Mouse (Mus musculus): ENCODE data around the gene Adprhl1. TPM values are rescaled to one million over a fixed set of nuclear protein-coding genes. Genes with fewer than 3 reads are reported as not detected.

The Adprhl1 gene
- 0.85 and 1.1 TPM in 2 replicates for polyA plus RNA-seq (2015; fragmentation: Nextera tagmentation; extraction: Ambion mirVana)

DNA sequence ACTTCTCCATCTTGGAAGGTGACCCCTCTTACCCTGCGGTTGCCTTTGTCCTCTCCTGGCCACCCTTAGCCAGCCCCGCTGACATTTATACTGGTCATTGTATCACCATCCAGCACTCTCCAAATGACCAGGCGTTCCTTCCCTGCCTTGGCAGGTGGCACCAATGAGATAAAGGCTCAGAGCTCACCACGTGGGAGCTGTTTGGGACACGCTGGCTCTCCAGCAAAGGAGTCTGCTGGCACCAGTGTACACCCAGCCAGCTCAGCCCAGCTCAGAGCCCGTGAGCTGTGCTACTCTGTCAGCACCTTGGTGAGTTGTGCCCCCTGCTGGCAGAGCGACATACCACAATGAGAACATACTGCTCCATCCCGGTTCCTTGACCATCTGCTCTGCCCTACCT lies at the start of gene Adprhl1:
Gene Adprhl1 (minus strand): TSS at position 144 of the 400 bp plus-strand sequence.
- Histone ChIP-seq H3K27ac (replicated peaks) (no peak within 1 kb of the TSS), H3K27me3 (no peaks in the 10 kb centered on the region), H3K9me3 (replicated peaks) (no peaks in the 10 kb centered on the region), H3K36me3 (replicated peaks) (peaks cover 18% of the 10 kb centered on the region), H3K4me3 (replicated peaks) (no peak within 1 kb of the TSS), H3K4me1 (replicated peaks) (no peaks in the 10 kb centered on the region), H3K9ac (no peak within 1 kb of the TSS), H3K4me2 (no peak within 1 kb of the TSS)
- ATAC-seq (ENCODE audit: insufficient read depth): peak; percentile 51; the same call in 1 of the 2 replicates
- WGBS (ENCODE audit: insufficient replicate concordance): 28% methylated on average over 8 of the region's 8 CpGs

DNA sequence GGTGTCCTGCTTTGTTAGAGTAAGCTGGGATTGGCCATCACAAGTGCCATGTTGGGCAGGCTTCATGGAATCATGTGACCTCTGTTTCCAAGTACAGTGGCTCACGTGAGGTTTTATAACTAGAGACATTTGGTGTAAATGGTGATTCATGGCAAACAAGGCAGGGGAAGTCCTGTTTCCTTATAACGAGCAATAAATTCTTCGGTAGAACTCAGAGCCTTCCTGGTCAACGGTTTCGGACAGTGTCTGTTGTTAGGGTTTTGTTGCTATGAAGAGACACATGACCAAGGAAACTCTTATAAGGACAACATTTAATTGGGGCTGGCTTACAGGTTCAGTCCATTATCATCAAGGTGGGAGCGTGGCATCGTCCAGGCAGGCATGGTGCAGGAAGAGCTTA lies 47.1 kb upstream of the Adprhl1 start:
- Histone ChIP-seq H3K36me3 (replicated peaks) (peaks cover 40% of the 10 kb centered on the region), H3K27me3 (no peaks in the 10 kb centered on the region), H3K4me3 (replicated peaks) (no peak overlapping the region), H3K9ac (no peak overlapping the region), H3K9me3 (replicated peaks) (no peaks in the 10 kb centered on the region), H3K4me2 (no peak overlapping the region), H3K4me1 (replicated peaks) (no peaks in the 10 kb centered on the region), H3K27ac (replicated peaks) (no peak overlapping the region)
- ATAC-seq (ENCODE audit: insufficient read depth): no peak
- WGBS (ENCODE audit: insufficient replicate concordance): 81% methylated on average over 7 of the region's 7 CpGs

DNA sequence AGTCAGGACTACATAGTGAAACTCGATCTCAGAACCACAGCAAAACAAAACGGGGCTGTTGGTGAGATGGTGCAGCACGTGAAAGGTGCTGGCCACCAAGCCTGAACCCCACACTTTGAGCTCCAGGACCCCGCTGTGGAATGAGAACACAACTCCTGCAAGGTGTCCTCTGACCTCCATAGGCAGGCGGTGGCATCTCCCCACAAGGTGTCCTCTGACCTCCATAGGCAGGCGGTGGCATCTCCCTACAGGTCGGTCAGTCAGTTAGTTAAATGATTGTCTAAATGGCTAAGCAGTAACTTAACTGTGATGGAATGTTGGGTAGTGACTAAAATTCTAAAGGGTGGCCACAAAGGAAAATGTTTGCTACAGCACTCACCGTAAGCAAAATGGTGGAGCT lies 45.6 kb upstream of the Adprhl1 start:
- Histone ChIP-seq H3K27me3 (no peaks in the 10 kb centered on the region), H3K36me3 (replicated peaks) (peaks cover 46% of the 10 kb centered on the region), H3K27ac (replicated peaks) (no peak overlapping the region), H3K4me1 (replicated peaks) (no peaks in the 10 kb centered on the region), H3K9me3 (replicated peaks) (no peaks in the 10 kb centered on the region), H3K4me3 (replicated peaks) (no peak overlapping the region), H3K4me2 (no peak overlapping the region), H3K9ac (no peak overlapping the region)
- WGBS (ENCODE audit: insufficient replicate concordance): 79% methylated on average over 8 of the region's 8 CpGs
- no peak for ATAC-seq (ENCODE audit: insufficient read depth)

DNA sequence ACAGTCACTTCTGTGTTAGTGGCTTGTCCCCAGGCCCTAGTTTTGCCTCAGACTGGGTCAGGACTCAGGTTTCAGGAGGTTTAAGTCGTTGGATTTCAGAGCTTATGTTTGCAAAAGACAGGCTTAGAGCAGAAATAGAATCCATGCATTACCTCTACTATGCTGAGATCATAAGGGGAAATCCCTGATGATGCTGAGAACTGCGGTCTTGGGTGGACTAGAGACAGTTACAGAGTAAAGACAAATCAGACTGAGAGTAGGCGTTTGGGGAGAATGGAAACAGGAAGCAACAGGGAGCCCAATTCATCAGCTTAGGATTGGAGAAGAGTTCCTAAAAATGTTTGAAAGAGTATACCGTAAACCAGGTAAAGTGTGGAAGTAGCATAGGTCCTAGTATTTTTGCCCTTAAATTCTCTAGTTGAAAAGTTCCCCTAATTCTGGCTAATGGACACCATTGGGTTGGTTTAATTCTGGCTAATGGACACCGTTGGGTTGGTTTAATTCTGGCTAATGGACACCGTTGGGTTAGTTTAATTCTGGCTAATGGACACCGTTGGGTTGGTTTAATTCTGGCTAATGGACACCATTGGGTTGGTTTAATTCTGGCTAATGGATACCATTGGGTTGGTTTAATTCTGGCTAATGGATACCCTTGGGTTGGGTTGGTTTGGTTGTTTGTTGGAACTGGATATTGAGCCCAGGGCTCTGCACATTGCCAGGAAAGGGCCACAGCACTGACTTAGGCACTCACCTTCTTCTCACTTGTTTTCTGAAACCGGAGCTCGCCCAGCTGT lies 39.9 kb upstream of the Adprhl1 start:
- Histone ChIP-seq H3K36me3 (replicated peaks) (peaks cover 37% of the 10 kb centered on the region), H3K27ac (replicated peaks) (no peak overlapping the region), H3K4me2 (no peak overlapping the region), H3K4me3 (replicated peaks) (no peak overlapping the region), H3K9me3 (replicated peaks) (no peaks in the 10 kb centered on the region), H3K9ac (no peak overlapping the region), H3K27me3 (no peaks in the 10 kb centered on the region), H3K4me1 (replicated peaks) (peaks cover 14% of the 10 kb centered on the region)
- ATAC-seq (ENCODE audit: insufficient read depth): no peak
- WGBS (ENCODE audit: insufficient replicate concordance): 81% methylated on average over 9 of the region's 9 CpGs

DNA sequence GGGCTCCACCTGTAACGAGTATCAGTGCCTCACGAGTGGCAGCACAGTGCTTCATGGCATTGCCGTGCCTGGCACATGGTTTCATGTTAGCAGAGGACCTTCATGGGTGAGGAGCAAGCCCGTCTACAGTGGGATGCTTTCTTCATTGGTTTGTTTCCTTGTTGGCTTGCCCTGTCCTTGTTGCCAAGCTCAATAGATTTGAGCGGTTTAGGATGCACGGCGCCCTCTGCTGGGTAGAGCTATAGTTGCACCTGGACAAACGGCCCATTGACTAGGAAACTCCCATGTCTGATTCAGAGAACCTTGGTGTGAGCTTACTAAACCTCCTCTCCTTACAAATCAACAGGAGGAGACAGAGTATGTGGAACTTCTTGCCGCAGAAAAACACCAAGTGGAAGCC lies 38.4 kb upstream of the Adprhl1 start:
- Histone ChIP-seq H3K9me3 (replicated peaks) (no peaks in the 10 kb centered on the region), H3K4me1 (replicated peaks) (peaks cover 24% of the 10 kb centered on the region), H3K27me3 (no peaks in the 10 kb centered on the region), H3K27ac (replicated peaks) (no peak overlapping the region), H3K36me3 (replicated peaks) (peaks cover 35% of the 10 kb centered on the region), H3K9ac (no peak overlapping the region), H3K4me2 (no peak overlapping the region), H3K4me3 (replicated peaks) (no peak overlapping the region)
- ATAC-seq (ENCODE audit: insufficient read depth): no peak
- WGBS (ENCODE audit: insufficient replicate concordance): 26% methylated on average over 9 of the region's 9 CpGs

DNA sequence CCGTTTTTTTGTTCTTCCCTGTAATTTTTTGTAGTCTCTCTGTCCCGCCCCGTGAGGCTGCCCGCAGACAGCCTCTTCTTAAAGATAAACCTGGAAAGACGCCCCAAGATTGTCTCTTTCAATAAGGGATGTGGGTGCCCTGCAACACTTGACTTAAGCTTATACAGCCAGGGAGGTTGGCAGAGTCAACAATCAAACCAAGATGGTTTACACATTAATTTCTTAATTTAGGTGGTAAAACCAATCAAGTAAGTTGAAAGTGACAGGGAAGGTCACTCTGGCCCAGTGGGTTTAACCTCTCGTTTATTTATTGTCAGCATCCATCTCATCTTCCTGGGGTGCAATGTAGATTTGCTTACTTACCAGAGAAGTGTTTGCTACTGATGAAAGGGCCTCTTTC lies 34.7 kb upstream of the Adprhl1 start:
- H3K4me2 ChIP-seq: peak overlapping the region; percentile 91
- peak overlapping the region; percentile 92 for H3K9ac ChIP-seq
- H3K27ac ChIP-seq (replicated peaks): peak overlapping the region; percentile 100; the same call in 1 of the 2 replicates
- no peaks in the 10 kb centered on the region for H3K9me3 ChIP-seq (replicated peaks)
- 0 out of 2 replicates have a peak, but pooled peaks cover 9% of the 10 kb centered on the region for H3K36me3 ChIP-seq (replicated peaks)
- H3K27me3 ChIP-seq: no peaks in the 10 kb centered on the region
- ATAC-seq (ENCODE audit: insufficient read depth): no peak
- peak overlapping the region; percentile 88 for H3K4me3 ChIP-seq (replicated peaks)
- WGBS (ENCODE audit: insufficient replicate concordance): 5% methylated on average over 6 of the region's 6 CpGs
- peaks cover 38% of the 10 kb centered on the region for H3K4me1 ChIP-seq (replicated peaks)

DNA sequence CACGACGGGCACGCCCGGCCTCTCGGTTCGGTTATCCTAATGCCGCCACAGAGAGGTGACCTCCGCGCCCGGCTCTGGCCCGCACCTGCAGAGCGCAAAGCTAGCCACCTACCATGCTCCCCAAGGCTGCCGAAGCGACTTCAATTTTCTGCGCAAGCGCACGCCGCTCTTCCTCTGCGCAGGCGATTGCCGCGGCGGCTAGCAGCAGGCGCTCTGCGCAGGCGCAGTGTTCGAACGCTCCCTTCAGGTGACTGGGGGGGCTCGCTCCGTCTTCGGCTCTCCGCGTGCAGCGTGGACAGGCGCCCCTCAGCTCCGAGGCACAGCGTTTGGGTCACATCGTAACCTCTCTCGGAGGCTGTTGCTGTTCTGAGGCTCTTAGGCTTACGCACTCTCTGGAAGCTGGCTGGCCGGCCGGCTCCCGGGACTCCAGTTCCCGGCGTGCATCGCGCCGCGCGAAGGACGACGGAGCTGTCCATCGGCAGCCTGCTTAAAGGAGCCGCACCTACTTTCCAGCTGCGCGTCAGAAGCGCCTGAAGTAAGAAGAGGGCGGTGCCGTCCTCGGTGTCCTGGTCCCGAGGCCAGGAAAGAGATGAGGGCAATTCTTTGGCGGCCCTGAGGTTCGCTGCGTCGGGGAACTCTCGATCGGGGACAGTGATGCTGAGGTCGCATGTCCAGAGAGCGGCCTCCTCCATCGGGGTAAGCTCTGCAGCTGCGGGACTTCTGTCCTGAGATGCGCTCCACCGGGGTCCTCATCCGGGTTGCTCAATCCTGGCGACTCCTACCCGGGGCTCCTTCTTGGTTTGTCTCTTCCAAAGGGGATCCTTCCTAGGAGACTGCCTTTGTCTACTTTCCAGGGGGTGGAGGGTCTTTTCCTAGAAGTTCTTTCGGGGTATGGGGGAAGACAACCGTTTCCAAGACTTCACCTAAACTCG lies 34.0 kb upstream of the Adprhl1 start, which contains the start of the genes Dcun1d2 and Tmco3:
Gene Dcun1d2 (minus strand): TSS at position 440 of the 932 bp plus-strand sequence.
Gene Tmco3 (plus strand): TSS at position 499 of the 932 bp plus-strand sequence.
- WGBS (ENCODE audit: insufficient replicate concordance): under 1% methylated on average over 79 of the region's 79 CpGs

DNA sequence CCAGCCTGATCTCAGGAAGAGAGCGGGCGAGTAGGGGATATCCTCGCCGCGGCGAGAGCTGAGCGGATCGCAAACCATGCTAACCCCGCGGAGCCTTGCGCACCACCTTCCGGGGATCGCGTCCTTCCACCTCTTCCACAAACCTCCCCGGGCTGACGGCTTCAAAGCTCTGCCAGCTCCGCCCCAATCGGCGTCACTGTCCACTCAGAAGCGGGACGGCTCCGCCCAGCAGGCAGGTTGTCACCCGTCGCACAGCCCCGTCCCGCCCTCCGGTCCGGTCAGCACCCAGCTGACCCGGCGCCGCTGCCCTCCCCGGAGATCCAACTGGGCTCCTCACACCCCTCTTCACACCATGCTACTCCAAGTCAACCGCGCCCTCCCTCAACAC lies 33.3 kb upstream of the Adprhl1 start:
- Histone ChIP-seq H3K27me3 (no peaks in the 10 kb centered on the region), H3K4me2 (peak overlapping the region; percentile 91), H3K27ac (replicated peaks) (peak overlapping the region; percentile 100), H3K9me3 (replicated peaks) (no peaks in the 10 kb centered on the region), H3K36me3 (replicated peaks) (no peaks in the 10 kb centered on the region), H3K9ac (peak overlapping the region; percentile 92), H3K4me3 (replicated peaks) (peak overlapping the region; percentile 88), H3K4me1 (replicated peaks) (peaks cover 41% of the 10 kb centered on the region)
- peak; percentile 86 for ATAC-seq (ENCODE audit: insufficient read depth)
- under 1% methylated on average over 34 of the region's 34 CpGs for WGBS (ENCODE audit: insufficient replicate concordance)

More for the DNA sequence above, 34.0 kb upstream of the Adprhl1 start, which contains the start of the genes Dcun1d2 and Tmco3:
- Histone ChIP-seq H3K4me2 (peak within 1 kb of the TSS; percentile 91), H3K4me3 (replicated peaks) (peak within 1 kb of the TSS; percentile 88), H3K27ac (replicated peaks) (peak within 1 kb of the TSS; percentile 100), H3K9ac (peak within 1 kb of the TSS; percentile 92), H3K4me1 (replicated peaks) (peaks cover 38% of the 10 kb centered on the region), H3K9me3 (replicated peaks) (no peaks in the 10 kb centered on the region), H3K27me3 (no peaks in the 10 kb centered on the region), H3K36me3 (replicated peaks) (0 out of 2 replicates have a peak, but pooled peaks cover 5% of the 10 kb centered on the region)
- peak; percentile 89 for ATAC-seq (ENCODE audit: insufficient read depth)

DNA sequence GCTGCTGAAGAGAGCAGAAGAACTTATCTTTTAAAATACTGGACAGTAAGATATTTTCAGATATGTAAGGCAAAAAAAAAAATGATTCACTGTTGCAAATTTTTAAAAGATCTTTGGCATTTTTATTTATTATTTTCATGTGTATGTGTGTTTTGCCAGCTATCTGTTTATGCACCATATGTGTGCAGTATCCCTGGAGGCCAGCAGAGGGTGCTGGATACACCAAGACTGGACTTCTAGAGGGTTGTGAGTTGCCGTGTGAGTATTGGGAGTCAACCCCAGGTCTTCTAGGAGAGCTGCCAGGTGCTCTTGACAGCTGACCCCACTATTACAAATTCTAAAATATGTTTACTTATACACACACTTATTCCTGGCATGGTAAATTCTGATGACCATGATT lies 29.2 kb upstream of the Adprhl1 start:
- Histone ChIP-seq H3K9me3 (replicated peaks) (no peaks in the 10 kb centered on the region), H3K27ac (replicated peaks) (no peak overlapping the region), H3K9ac (no peak overlapping the region), H3K36me3 (replicated peaks) (no peaks in the 10 kb centered on the region), H3K27me3 (no peaks in the 10 kb centered on the region), H3K4me3 (replicated peaks) (no peak overlapping the region), H3K4me1 (replicated peaks) (peaks cover 21% of the 10 kb centered on the region), H3K4me2 (no peak overlapping the region)
- 79% methylated on average over 1 of the region's 1 CpGs for WGBS (ENCODE audit: insufficient replicate concordance)
- no peak for ATAC-seq (ENCODE audit: insufficient read depth)

DNA sequence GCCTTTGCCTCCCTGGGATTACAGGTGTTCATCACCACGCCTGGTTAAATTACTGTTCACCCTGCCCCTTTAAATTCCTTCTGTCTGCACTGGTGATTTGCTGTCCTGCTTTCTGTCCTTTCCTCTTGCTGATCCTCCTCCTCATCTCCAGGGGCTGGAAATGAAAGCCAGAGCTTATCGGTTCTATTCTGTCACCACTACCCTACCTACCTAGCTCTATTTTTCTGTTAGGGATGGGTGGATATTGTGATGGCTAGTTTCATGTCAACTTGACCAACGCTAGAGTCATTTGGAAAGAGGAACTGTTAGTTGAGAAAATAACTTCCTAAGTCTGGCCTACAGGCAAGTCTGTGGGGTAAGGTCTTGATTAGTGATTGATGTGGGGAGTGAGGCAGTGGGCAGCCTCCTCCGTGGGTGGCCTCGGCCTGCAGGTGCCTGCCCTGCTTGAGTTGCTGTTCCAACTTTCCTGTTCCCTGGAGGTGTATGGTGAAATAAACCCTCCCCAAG lies 23.0 kb upstream of the Adprhl1 start:
- no peaks in the 10 kb centered on the region for H3K4me1 ChIP-seq (replicated peaks)
- no peak overlapping the region for H3K27ac ChIP-seq (replicated peaks)
- ATAC-seq (ENCODE audit: insufficient read depth): no peak
- no peak overlapping the region for H3K4me3 ChIP-seq (replicated peaks)
- H3K9me3 ChIP-seq (replicated peaks): no peaks in the 10 kb centered on the region
- H3K9ac ChIP-seq: no peak overlapping the region
- 53% methylated on average over 5 of the region's 5 CpGs for WGBS (ENCODE audit: insufficient replicate concordance)
- no peaks in the 10 kb centered on the region for H3K36me3 ChIP-seq (replicated peaks)
- H3K4me2 ChIP-seq: no peak overlapping the region
- H3K27me3 ChIP-seq: no peaks in the 10 kb centered on the region

DNA sequence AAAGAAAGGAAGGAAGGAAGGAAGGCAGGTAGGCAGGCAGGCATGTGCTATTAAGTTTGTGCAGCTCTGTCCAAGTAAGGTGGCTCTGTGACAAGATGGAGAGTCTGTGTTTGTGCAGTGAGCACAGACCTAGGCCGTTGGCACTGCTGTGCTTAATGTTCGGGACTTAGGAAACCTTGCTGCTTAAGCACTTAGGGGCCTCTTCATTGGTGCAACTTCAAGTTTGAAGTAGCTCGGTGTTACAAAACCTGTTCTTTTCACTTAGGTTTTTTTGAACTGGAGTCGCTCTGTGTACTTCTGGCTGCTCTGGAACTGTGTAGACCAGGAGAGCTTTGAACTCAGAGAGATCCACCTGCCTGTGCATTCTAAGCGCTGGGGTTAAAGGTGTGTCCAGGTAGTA lies 18.9 kb upstream of the Adprhl1 start:
- no peak overlapping the region for H3K4me2 ChIP-seq
- no peak for ATAC-seq (ENCODE audit: insufficient read depth)
- H3K9ac ChIP-seq: no peak overlapping the region
- H3K27me3 ChIP-seq: no peaks in the 10 kb centered on the region
- no peaks in the 10 kb centered on the region for H3K4me1 ChIP-seq (replicated peaks)
- H3K4me3 ChIP-seq (replicated peaks): no peak overlapping the region
- no peaks in the 10 kb centered on the region for H3K9me3 ChIP-seq (replicated peaks)
- WGBS (ENCODE audit: insufficient replicate concordance): 61% methylated on average over 5 of the region's 5 CpGs
- peaks cover 30% of the 10 kb centered on the region for H3K36me3 ChIP-seq (replicated peaks)
- H3K27ac ChIP-seq (replicated peaks): no peak overlapping the region

Measured in liver, embryonic 15.5 days (tissue).